Mouse (Mus musculus) urinary bladder, postnatal 25 days (tissue): ENCODE results near the gene Slc25a18.

Experiments used
- DNase-seq: peaks from one replicate; pipeline ENCODE4 v3.0.0; 2022; ENCODE audit warnings: low spot score

The Slc25a18 gene

DNA sequence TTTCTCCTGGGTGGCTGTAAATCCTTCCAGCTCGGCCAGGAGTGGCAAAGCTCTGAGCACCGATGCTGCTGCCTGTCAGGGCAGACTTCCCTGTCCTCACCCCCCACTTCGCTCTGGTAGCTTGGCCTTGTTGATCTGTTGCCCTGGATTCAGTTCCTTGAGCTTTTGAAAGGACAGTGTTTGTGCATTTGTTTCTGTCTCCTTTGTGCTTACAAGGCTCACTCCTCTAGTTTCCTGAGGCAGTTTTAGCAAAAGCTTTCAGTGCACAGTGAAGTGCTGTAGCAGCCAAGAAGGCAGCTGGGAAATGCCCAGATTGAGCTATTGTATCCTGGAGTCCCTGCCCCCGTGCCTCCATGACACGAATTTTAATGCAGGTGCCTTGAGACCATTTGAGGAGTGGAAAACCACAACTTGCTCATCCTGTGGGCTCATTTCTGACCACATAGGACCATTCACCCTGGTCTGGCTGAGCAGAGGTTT is at the start of gene Slc25a18:
TSS of gene Slc25a18 (plus strand) at position 430 of the 480 bp plus-strand sequence.
- no peak for DNase-seq

DNA sequence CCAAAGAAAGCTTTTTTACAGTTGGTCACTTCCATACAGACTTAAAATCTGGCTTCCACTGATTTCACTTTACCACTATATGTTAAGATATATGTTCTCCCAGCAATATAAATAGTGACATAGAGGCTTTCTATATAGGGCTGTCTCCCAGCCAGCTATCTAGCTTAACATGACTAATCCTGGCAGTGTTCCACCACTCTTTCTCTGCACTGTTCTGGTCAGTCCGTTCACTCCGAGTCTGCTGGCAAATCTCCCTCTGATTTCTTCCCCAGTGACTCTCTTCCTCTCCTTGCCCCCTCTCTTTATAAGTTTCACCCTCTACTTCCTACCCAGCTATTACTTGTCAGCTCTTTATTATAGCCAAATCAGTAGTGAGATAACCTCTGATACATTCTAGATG is 47.4 kb upstream of the Slc25a18 start:
- no peak for DNase-seq

DNA sequence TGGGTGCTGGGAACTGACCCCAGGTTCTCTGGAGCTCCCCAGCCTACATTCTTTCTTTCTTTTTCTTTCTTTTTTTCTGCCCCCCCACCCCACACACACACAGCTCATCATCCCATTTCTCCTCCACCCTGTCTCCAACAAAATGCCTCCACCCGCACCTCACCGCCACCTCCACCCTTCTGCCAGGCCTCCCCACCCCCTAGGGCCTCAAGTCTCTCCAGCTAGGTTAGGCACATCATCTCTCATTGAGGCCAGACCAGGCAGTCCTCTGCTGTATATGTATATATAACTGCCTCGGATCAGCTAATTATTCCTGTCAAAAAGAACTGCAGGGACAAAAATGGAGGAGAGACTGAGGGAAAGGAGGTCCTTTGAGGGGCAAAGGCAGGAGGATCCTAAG is 37.4 kb upstream of the Slc25a18 start:
- DNase-seq: no peak

DNA sequence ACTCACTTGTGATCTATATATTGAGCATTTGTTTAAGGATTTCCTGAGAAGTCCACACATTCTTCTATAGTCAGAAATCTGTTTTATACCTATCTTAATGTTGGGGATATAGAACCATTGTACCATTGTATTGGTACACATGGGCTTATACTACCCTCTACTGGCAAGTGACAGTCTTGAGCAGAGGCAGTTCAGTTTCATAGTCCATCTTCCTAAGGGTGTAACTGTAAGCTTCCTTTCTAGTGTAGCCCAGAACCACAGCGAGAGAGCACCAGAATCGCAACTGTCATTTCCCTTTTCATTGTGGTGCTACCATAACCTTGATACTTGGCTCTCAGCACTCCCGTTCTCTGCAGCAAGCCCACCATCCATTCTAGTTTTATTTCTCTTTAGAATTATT is 36.8 kb upstream of the Slc25a18 start:
- no peak for DNase-seq

DNA sequence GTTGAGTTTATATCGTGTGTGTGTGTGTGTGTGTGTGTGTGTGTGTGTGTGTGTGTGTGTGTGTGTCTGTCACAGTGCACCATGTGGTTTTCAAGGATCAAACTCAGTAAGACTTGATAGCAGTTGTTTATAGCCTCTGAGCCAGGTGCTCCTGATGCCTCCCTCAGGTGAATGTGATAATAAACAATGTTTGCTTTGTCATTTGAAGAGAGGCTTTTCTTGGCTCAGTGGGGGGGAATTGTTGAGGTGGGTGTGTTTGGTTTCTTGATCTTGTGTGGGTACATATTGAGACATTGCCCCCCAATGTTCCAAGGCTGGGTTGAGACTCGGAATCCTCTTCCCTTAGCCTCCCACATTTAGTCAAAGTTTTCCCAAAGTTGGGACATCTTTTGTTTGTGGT is 30.2 kb upstream of the Slc25a18 start:
- no peak for DNase-seq

DNA sequence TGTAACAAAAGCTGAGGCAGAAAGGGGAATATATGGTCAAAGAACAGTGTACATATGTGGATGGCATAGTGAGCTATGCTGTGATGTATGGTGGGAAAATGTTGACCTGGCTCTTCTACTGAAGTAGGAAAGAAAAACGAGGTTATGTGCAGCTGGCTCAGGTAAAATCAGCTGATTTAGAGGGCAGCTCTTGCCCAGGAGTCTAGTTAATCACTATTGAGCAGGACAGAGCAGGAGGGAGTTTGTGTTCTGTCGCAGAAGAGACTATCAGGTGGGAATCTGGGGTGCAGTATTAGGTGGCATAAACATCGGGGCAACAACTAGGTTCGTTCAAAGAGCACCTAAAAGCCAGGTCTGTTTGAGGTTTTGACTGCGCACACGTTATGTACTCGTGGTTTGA is 29.1 kb upstream of the Slc25a18 start:
- no peak for DNase-seq

DNA sequence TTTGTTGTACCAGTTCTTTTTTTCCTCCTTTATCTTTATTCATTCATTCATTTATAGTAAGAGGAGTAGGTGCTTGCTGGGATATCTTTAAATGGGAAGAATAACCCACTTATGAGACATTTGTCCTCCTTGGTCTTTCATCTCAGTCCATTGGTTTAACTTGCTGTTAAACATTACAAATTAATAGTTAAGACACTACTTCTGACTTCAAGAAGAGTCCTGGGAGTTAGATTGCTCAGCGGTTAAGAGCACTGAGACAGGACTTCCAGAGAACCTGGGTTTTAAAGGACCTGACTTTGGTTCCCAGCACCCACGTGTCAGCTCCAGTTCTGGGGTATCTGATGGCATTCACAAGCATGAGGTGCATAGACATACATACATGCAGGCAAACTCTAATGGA is 27.0 kb upstream of the Slc25a18 start:
- DNase-seq: no peak

DNA sequence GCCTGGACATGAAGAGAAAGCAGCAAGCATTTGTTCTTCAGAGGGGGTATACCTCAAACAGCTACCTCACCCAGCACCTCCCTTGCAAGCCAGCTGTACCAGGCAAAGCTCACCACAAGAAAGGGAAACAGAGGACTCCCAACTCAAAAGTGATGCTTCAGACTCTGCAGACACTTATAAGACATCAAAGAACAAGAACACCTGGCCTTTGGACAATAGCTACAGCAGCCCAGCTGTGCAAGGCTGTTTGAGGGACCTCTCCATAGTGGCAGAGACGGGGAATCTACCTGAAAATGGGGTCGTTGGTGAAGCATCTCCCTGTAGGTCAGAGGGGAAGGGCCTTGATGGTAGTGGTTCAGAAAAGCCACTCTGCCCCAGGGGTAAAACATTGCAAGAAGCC is 12.2 kb upstream of the Slc25a18 start:
- no peak for DNase-seq

DNA sequence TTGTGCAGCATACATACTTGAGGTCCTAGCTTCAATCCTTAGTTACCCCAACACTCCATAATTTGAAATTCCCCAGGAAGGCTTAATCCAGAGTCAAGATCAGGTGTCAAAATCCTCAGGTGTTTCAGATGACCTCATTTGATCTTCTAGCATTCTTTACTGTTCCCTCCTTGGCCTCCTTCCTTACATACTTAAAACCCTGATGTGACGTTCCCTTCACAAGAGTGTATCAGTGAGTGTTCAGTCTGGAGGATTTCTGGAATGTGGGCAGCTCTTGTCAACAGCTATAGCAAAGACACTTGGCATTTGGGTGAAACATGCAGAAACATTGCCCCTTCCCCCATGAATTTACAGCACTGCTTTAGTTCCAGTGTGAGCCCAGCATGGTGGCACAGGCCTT is 3.4 kb upstream of the Slc25a18 start:
- DNase-seq: no peak

DNA sequence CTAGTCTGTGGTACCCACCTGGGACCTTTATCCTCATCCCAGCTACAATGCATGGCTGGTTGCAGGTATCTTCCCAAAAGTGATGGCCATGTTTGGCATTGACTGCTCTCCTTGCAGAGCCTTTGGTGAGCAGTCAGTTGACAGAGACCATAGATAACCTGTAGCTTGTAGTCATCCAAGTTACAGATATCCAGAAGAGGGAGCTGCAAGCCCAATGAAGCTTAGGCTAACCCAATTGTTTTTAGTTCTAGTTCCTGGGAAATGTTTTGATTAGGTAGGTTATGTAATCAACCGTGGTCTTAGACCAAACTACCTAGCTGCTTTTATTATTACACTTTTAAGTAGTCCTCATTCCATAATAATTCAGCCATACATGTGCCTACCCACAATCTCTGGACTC is 2.0 kb upstream of the Slc25a18 start:
- DNase-seq: no peak

DNA sequence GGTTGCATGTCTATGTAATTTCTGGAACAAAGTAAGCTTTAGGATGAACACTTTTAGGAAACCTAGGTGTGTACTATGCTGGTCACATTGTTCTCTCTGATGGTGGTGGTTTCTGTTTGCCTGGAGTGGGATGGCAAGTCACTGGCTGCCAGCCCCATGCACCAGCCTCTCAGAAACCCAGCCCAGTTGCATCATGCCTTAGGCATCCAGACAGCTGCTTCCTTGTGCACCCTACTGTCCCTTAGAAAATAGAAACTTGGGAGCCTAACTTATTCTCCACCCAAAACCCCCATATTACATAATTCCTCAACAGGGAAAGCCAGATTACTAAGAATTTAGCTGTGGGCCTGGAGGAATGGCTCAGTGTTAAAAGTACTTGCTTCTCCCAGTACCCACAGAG is 1.4 kb upstream of the Slc25a18 start:
- DNase-seq: no peak

DNA sequence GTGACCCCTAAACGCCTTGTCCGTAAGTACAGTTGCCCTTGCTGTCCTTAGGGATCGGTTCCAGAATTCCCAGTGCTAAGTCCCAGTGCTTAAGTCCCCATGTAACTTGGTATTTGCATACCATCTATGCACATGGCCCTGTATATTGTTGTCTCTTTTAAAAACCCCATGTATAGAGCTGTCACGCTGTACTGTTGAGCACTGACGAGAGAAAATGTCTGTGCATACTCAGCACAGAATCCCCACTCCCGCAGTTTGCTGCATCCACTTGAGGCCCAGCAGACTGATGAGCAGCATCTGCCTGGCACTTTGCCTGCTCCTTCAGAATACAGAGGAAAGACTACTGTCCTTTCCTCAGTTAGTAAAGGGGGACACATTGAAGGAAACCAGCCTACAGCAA is 385 bp downstream of the Slc25a18 start:
- no peak for DNase-seq

DNA sequence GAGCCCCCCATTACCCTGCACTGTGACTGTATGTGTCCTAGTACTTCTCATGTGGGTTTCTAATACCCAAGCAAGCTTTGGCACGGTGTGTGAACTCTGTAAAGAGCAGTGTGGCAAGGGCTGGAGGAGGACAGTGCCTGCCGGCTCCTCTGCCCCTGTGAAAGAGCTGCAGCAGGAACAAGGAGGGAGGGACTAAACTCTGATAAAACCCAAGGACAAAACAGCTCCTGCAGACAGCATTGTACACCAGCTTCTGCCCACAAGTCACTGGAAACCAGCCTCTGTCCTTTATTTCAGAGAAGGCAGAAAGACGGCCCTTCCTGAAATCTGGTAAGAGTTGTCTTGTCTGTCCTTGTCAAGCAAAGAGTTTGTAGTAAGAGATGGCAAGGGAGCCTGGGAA is 2.9 kb downstream of the Slc25a18 start:
- no peak for DNase-seq

DNA sequence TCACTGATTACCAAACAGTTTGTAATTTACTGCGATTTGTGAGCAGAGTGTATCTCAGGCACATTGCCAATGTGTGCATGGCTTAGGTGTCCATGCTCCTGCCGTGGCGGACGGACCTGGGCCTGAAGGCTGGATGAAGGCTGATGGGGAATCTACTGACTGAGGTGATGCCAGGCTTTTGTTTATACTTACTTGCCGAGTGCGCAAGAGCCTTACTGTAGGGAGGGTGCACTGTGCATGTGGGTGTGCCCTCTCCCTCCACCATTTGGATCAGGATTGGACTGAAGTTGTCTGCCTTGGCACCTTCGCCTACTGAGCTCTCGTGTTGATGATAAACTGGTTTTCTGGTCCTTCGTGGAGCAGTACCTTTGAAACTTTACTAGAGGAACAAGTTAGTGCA is 4.2 kb downstream of the Slc25a18 start:
- DNase-seq: no peak

DNA sequence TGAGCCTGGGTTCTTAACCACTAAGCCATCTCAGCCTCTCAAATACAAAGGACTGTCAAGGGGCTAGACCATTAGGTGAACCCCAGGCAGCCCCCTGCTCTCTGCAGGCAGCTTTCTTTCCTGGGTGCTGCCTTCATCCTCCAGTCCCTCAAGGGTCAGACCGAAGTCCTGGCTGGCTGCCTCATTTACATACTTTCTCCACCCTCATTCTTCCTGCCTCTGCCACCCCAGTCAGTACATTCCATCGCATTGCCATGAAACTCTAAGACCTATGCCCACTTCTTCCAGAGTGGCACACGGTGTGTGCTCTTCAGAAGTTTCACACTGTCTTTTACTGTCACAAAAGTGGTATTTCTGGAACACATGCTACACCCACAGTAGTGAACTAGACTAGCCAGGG is 4.8 kb downstream of the Slc25a18 start:
- no peak for DNase-seq

DNA sequence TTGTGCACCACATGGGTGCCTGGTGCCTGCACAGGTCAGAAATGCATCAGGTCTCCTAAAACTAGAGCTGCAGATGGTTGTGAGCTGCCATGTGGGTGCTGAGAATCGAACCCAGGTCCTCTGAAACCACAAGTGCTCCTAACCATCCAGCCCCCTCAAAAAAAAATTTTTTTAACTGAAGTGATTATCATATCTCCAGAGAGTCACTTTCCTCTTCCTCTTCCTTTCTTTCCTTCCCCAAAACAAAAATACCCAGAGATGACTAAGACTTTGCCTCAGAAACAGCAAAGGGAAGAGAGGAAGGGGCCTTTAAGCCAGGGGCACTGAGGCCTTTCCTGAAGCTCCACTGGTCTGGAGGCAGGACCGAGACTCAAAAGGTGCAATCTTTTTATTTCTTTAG is 9.6 kb downstream of the Slc25a18 start:
- DNase-seq: no peak

DNA sequence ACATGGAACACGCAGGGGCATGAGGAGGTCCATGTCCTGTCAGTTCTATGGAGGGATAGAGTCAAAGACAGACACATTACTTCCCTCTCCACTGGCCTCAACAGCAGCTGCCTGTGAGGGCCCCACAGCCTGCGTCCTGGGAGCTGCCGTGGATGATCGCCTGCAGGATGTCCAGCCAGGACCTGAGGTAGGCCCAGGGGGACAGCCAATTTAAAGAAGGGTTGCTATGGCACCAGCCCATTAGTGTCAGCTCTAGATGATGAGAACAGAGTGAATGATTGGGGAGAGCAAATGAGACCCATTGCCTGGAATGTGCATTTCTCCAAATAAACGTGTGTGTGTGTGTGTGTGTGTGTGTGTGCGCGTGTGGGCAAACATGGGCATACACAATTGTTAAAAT is 11.0 kb downstream of the Slc25a18 start:
- no peak for DNase-seq

DNA sequence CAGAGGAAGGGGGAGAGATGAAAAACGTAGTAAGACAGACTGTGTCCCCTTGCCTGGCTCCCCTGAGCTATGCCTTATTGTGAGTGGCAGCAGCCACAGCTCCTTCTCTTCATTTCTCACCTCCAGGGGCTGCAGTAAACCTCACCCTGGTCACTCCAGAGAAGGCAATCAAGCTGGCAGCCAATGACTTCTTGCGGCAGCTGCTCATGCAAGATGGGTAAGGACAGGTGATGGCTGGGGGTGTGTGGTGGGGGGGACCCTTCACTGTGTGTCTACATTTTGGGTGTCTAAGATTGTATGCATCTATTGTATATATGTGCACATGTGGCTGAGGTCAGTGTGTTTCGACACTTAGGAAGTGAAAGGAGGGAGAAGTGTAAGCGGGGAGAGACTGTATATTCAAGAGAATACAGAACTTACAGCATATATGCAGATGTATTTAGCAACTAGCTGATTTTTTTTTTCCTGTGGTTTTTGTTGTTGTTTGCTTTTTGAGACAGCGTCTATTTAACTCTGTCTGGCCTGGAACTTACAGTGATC is 14.8 kb downstream of the Slc25a18 start:
- no peak for DNase-seq

DNA sequence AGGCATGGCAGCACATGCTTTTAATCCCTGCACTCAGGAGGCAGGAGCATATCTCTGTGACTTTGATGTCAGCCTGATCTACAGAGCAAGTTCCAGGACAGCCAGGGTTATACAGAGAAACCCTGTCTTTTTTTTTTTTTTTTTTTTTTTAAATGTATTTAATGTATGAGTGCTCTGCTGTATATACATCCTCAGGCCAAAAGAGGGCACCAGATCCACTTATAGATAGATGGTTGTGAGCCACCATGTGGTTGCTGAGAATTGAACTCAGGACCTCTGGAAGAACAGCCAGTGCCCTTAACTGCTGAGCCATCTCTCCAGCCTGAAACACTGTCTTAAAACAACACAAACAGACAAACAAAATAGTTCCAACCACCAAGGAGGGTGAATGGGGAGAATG is 15.5 kb downstream of the Slc25a18 start:
- no peak for DNase-seq

DNA sequence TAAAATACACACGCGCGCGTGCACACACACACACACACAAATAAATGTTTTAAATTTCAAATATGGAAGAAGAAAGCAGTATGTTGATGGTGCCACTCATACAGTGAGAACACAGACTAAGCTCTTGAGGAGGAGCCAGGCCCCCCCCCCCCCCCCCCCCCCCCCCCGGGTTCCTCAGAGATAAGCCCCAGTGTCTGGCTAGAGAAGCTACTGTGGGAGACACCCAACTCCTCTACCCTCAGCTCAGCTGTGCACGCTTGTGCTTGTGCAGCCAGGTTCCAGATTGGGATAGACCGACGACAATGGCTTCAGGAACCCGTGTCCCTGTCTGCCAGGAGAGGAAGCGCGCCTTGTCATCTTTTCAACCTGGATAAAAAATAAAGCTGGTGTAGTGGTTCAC is 16.8 kb downstream of the Slc25a18 start:
- no peak for DNase-seq

DNA sequence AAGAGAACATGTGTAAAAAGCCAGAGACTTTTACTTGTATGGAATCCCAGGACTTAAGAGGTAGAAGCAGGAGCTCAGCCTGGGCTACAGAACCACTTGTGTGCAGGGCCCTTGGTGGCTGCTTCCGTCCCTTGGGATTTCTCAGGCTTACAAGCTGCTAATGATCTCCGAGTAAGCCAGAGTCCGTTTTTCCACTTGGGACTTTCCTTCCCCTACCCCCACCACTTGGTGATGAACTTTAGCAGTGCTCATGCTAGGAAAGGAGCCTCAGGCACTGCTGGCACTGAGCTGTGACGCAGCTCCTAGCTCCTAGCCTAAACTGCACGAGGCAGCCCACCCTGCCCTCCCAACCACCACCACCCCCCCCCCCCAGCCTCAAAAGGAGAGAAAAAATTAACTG is 17.3 kb downstream of the Slc25a18 start:
- DNase-seq: no peak

DNA sequence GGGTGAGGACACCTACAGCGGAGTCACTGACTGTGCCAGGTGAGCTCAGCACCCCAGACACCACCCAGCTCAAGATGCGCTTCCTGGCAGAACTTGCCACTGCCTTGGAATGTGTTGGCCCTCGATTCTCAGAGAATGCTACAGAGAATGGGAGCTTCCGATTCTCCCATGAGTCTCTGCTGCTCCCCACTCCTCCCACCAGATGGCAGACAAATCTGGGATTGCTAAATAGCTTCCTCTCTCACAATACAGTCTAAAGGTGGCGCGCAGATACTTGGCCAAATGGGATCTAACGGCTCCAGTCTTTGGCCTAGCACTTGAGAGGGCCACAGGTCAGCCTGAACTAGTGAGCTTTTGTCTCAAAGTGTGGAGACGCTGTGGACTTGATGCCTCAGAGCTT is 19.6 kb downstream of the Slc25a18 start:
- DNase-seq: no peak

DNA sequence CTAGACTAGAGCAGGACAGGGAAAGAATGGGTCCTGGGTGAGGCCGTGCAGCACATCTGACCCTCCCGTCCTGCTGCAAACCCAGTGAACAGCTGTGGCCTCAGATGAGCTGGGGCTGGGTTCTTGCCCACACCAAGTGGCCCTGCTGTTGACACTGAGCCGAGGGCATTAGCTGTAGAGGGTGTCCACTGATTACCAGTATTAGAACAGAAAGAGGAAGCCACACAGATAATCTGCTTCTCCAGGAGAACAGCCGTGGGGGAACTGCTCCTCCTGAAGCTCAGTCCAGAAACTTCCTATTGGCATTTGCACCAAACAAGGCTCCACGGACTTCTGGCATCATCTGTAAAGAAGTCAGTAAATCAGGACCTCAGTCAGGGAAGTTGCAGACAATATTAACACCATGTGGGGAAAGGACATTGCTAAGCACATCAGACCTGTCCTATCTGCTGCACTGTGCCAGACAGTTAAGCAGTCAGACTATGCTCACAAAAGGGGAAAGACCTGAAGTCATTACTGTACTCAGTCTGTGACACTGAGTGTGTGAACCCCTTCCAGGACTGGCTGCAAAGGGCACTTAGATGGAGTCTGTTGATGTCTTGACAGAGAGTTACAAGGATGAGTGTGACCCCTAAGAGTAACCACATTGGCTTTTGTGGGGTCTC is 22.2 kb downstream of the Slc25a18 start:
- DNase-seq: no peak

DNA sequence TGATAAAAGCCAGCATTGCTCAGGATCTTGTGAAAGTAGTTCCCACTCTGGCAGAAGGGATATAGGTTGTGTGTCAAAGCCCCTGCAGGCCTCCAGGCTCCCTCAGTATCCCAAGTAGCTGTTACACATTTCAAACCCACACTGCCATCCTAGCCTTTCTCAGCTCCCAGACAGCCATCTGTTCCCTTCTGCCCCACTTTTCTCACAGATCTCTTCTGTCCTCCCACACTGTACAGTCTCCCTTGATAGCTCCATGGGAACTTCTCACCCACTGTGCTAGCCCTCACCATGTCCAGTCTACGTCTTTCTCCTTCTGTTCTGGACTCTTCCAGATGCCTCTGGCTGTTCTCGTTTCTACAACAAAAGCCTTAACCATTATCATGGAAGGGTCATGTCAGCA is 22.7 kb downstream of the Slc25a18 start:
- no peak for DNase-seq
